Comparison of ENCODE assay signal across 8 mouse cellular contexts in the genomic region with DNA sequence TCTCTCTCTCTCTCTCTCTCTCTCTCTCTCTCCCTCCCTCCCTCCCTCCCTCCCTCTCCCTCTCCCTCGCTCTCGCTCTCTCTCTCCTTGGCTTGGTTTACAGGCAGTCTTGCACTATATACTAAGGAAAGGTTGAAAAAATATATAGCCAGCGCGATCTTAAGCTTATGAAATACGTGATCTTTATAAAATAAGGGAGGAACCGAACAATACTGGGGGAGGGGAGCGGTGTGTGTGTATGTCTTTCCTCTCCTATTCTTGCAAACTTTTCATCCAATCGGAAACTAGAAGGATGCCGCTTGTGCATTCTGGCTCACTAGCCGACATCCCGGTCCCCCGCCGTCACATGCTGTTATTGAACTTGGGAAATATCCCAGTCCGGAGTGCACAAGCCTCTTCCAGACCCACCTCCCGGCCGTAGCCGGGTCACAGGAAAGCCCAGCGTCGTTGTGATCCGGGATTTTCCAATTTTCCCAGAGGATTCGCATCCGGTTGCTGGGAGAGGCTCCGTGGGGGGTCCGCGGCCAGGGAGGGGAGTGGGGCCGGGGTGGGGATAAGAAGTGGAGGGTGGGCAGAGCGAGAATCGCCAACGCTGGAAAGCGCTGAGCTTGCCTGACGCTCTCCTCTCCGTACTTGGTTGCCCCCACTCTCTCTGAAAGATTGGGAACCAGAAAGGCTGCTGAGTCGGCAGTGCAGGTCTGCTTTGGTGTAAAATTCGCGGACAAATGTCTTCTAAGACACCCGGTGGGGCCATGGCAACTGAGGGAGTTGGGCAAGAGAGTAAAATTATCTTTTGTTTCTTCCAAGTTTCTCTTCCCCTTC. TPM values are rescaled to one million over a fixed set of nuclear protein-coding genes. Genes with fewer than 3 reads are reported as not detected.
DNase-seq lines count a peak whose midpoint lies in the region; ATAC-seq lines count a peak whose summit lies in the region.

No protein-coding gene starts in this region.

- peak overlapping the region; percentile 86 for H3K27ac ChIP-seq in intestine, embryonic 15.5 days
- H3K27ac ChIP-seq in liver, embryonic 16.5 days (ENCODE audit: low read length) = peak overlapping the region; percentile 92
- H3K27ac ChIP-seq in neural tube, embryonic 11.5 days (ENCODE audit: low read depth, low read length) = no peak overlapping the region

- peak overlapping the region; percentile 72 for H3K9ac ChIP-seq in intestine, embryonic 15.5 days
- H3K9ac ChIP-seq in liver, embryonic 16.5 days (ENCODE audit: low read depth, low read length) = peak overlapping the region; percentile 93
- peak overlapping the region; percentile 36 for H3K9ac ChIP-seq in neural tube, embryonic 11.5 days (ENCODE audit: low read length)

- no peaks in the 10 kb centered on the region for H3K27me3 ChIP-seq in intestine, embryonic 15.5 days (replicated peaks)
- no peaks in the 10 kb centered on the region for H3K27me3 ChIP-seq in liver, embryonic 16.5 days (ENCODE audit: control insufficient read depth, insufficient read depth, low read depth, low read length)
- peaks cover 19% of the 10 kb centered on the region for H3K27me3 ChIP-seq in neural tube, embryonic 11.5 days (ENCODE audit: control insufficient read depth, insufficient read depth, low read length)

- H3K4me2 ChIP-seq in intestine, embryonic 15.5 days (replicated peaks) = peak overlapping the region; percentile 95
- H3K4me2 ChIP-seq in liver, embryonic 16.5 days (ENCODE audit: low read depth, low read length) = peak overlapping the region; percentile 91
- peak overlapping the region; percentile 96 for H3K4me2 ChIP-seq in neural tube, embryonic 11.5 days (ENCODE audit: low read depth)

- H3K4me1 ChIP-seq in intestine, embryonic 15.5 days (replicated peaks) = no peaks in the 10 kb centered on the region
- peaks cover 17% of the 10 kb centered on the region for H3K4me1 ChIP-seq in liver, embryonic 16.5 days (ENCODE audit: control insufficient read depth, low read depth, low read length)
- no peaks in the 10 kb centered on the region for H3K4me1 ChIP-seq in neural tube, embryonic 11.5 days (ENCODE audit: control insufficient read depth, insufficient read depth, low read length)

- H3K36me3 ChIP-seq in intestine, embryonic 15.5 days = 0 out of 2 replicates have a peak, but pooled peaks cover 3% of the 10 kb centered on the region
- peaks cover 3% of the 10 kb centered on the region for H3K36me3 ChIP-seq in liver, embryonic 16.5 days (ENCODE audit: control insufficient read depth, insufficient read depth)
- H3K36me3 ChIP-seq in neural tube, embryonic 11.5 days (ENCODE audit: control insufficient read depth, insufficient read depth, low read length) = no peaks in the 10 kb centered on the region

- peak; percentile 32 for ATAC-seq in intestine, embryonic 15.5 days
- ATAC-seq in liver, embryonic 16.5 days (ENCODE audit: low read depth) = peak; percentile 17
- peak; percentile 62 for ATAC-seq in neural tube, embryonic 11.5 days (ENCODE audit: insufficient read depth, low FRiP score, low TSS enrichment)

- peak overlapping the region; percentile 65 for H3K4me3 ChIP-seq in intestine, embryonic 15.5 days (replicated peaks)
- H3K4me3 ChIP-seq in liver, embryonic 16.5 days (ENCODE audit: low read depth, low read length) = peak overlapping the region; percentile 80
- peak overlapping the region; percentile 48 for H3K4me3 ChIP-seq in neural tube, embryonic 11.5 days (ENCODE audit: low read depth, low read length)

- no peaks in the 10 kb centered on the region for H3K9me3 ChIP-seq in intestine, embryonic 15.5 days
- H3K9me3 ChIP-seq in liver, embryonic 16.5 days (replicated peaks; ENCODE audit: control insufficient read depth, low read length) = no peaks in the 10 kb centered on the region
- no peaks in the 10 kb centered on the region for H3K9me3 ChIP-seq in neural tube, embryonic 11.5 days (ENCODE audit: control insufficient read depth, low read length)

- under 1% methylated on average over 36 of the region's 36 CpGs for WGBS in intestine, embryonic 15.5 days
- WGBS in liver, embryonic 16.5 days (ENCODE audit: insufficient replicate concordance) = under 1% methylated on average over 36 of the region's 36 CpGs
- under 1% methylated on average over 34 of the region's 36 CpGs for WGBS in neural tube, embryonic 11.5 days

- DNase-seq in right cerebral cortex, postnatal 4 days = peak; percentile 25
- no peak for DNase-seq in right cerebral cortex, postnatal 36 days (ENCODE audit: low spot score in 2 of 2)
- peak; percentile 24 for DNase-seq in cerebellum, adult 9-10 months
- peak; percentile 12 for DNase-seq in gastrocnemius, postnatal 25 days
- DNase-seq in neural tube, embryonic 11.5 days (ENCODE audit: low spot score) = peak; percentile 56
- DNase-seq in thymus, postnatal 4 days = peak; percentile 50

RNA-seq across cellular contexts. Expression of a gene that starts 0.8 kb away (rescaled TPM):
- under 1 TPM; 0.67 to 0.70 TPM for total RNA-seq in gastrocnemius, postnatal 25 days (2021)
- 24.1 and 24.7 TPM in 2 replicates for polyA plus RNA-seq in intestine, embryonic 15.5 days (2015; fragmentation: Nextera tagmentation; extraction: Ambion mirVana)
- 14.6 and 16.5 TPM in 2 replicates for polyA plus RNA-seq in liver, embryonic 16.5 days (2015; fragmentation: Nextera tagmentation; extraction: Ambion mirVana)
- 2.4 TPM in 2 replicates for polyA plus RNA-seq in neural tube, embryonic 11.5 days (2014; fragmentation: Nextera tagmentation; extraction: Ambion mirVana)

RNA-seq across cellular contexts. Expression of a gene that starts 10.1 kb away (rescaled TPM):
- 1 to 10 TPM; 1.0 to 1.4 TPM for total RNA-seq in gastrocnemius, postnatal 25 days (2021)
- 2.1 and 2.5 TPM in 2 replicates for polyA plus RNA-seq in intestine, embryonic 15.5 days (2015; fragmentation: Nextera tagmentation; extraction: Ambion mirVana)
- polyA plus RNA-seq in liver, embryonic 16.5 days (2015; fragmentation: Nextera tagmentation; extraction: Ambion mirVana) = 0.56 and 0.63 TPM in 2 replicates
- 0.64 and 0.74 TPM in 2 replicates for polyA plus RNA-seq in neural tube, embryonic 11.5 days (2014; fragmentation: Nextera tagmentation; extraction: Ambion mirVana)

RNA-seq across cellular contexts. Expression of a gene that starts 46.9 kb away (rescaled TPM):
- total RNA-seq in gastrocnemius, postnatal 25 days (2021) = 10 to 100 TPM; 19.1 to 19.8 TPM
- 97.5 and 105 TPM in 2 replicates for polyA plus RNA-seq in intestine, embryonic 15.5 days (2015; fragmentation: Nextera tagmentation; extraction: Ambion mirVana)
- 13.1 and 15.4 TPM in 2 replicates for polyA plus RNA-seq in liver, embryonic 16.5 days (2015; fragmentation: Nextera tagmentation; extraction: Ambion mirVana)
- polyA plus RNA-seq in neural tube, embryonic 11.5 days (2014; fragmentation: Nextera tagmentation; extraction: Ambion mirVana) = 71.2 and 78.0 TPM in 2 replicates

Comparison
In these comparisons a context has a peak if more than half of its experiments do, and no peak if none do; other contexts are left out.
1. DNase-seq: peak in right cerebral cortex, postnatal 4 days (single experiment), cerebellum, adult 9-10 months (single experiment), gastrocnemius, postnatal 25 days (single experiment), neural tube, embryonic 11.5 days (single experiment) and thymus, postnatal 4 days (single experiment); none in right cerebral cortex, postnatal 36 days (0 of 2).
2. H3K9ac ChIP-seq: peak in every context shown above with its lines; median percentile 93 in liver, embryonic 16.5 days; 72 in intestine, embryonic 15.5 days; 36 in neural tube, embryonic 11.5 days.
3. Peak in every context shown above with its lines, with median percentiles within 50 percentile points of each other: ATAC-seq, H3K4me2 ChIP-seq and H3K4me3 ChIP-seq.